Mouse (Mus musculus) Patski (cell line): ENCODE measurements at regions not wholly inside any gene's neighbourhood (a gene's known extent, or its start where the extent isn't known, plus 50 kb on each side); places are given as distances from the start of the nearest gene placed in this dataset.

Experiments
- ATAC-seq: fragments of 100-300 bp; one replicate; pipeline ENCODE4 v1.8.0; 2021
- CTCF ChIA-PET: fragments of 350-600 bp; sonication (Branson Sonifier 250); formaldehyde crosslinking; loops from one replicate; lab custom pipeline; 2022; ENCODE audit warnings: inconsistent platforms; lab: Charles Lee
- POLR2A ChIA-PET: fragments of 350-600 bp; sonication (Branson Sonifier 250); formaldehyde crosslinking; loops from one replicate; lab custom pipeline; 2022; ENCODE audit warnings: antibody characterized with exemption, inconsistent platforms; lab: Charles Lee
- DNase-seq: peaks from one replicate; pipeline ENCODE4 v3.0.0-alpha.2; 2011; ENCODE audit warnings: low read depth, low spot score
- H3K27me3 ChIP-seq: fragments of 371-371 bp; one replicate; pipeline ENCODE4 v1.5.1; 2021
- CTCF ChIP-seq: fragments of 100-300 bp; IDR thresholded peaks from one replicate; pipeline ENCODE4 v1.5.1; 2021
- in situ Hi-C: fragments of 300-500 bp; cut with MboI; formaldehyde crosslinking; loops from 3 replicates; pipeline ENCODE4 v1.11.1; 2018; ENCODE audit warnings: low pct_unique_long_range_greater_than_20kb, mixed read lengths

DNA sequence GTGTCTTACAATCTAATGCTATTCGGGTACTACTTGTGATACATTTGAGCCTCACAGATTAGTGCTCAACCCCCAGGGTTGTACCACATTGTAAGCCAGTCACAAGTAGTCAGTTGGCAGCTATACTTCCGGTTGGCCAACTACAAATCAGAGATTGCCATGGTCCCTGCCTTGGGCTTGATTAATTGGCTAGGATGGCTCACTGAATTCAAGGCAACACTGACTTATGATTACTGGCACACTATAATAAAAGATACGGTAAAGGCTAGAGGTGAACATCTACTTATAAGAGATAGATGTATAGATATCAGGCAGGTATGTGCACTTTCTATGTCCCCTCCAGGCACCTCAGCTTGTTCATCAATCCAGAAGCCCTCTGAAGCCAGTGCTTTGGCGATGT is 325.4 kb upstream of the Pard3b start:
- CTCF ChIA-PET, result interaction anchor here (1.5 kb wide), 1 partner anchor 16 kb away, joined by 3 read pairs; no protein-coding TSS in a partner anchor
- POLR2A ChIA-PET, result interaction anchor here (1.2 kb wide), 1 partner anchor 11 kb away, joined by 4 read pairs; no protein-coding TSS in a partner anchor
- H3K27me3 ChIP-seq, result peaks cover 24% of the 10 kb centered on the region
- DNase-seq, result no peak
- in situ Hi-C loops, result no loop called here
- no peak for ATAC-seq
- no peak for TF ChIP-seq CTCF

DNA sequence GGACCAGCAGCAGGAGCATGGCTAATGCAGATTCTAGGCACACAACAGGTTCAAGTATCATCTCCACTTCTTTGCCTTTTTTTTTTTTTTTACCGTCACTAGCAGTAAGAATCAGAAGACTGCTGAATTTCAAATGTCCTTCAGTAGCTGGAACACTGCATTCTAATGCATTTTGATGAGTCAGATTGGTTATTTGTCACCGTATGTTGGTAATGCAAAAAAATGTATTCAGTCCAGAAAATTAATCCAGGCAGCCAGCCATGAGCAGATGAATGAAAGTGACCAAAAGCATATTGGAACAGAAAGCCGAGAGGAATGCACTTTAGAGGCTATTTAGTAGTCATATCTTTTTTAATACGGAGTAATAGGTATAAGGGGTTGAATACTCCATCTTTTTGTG is 322.4 kb upstream of the Pard3b start:
- TF ChIP-seq CTCF, result no peak
- ChIA-PET CTCF (no interaction called here), POLR2A (no interaction called here)
- no peak for ATAC-seq
- in situ Hi-C loops, result no loop called here
- no peak for DNase-seq
- peaks cover 25% of the 10 kb centered on the region for H3K27me3 ChIP-seq

DNA sequence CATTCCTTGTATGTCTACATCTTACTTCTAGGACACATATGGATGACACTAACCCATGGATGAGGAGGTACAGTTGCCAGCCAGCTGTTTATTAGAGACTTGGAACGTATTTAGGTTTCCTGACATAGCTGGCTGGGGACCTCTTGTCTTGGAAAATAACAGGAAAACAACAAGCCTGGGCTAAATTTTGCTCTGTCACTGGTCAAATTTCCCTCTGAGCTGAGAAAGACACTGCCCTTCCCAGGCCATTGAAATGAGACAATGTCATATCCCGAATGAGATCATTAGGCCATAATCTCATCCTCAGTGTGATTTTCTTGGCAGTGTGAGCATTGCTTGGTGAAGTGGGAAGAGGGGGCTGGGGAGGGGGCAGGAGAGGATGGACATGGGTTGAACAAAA is 321.9 kb upstream of the Pard3b start:
- POLR2A ChIA-PET, result no interaction called here
- H3K27me3 ChIP-seq, result peaks cover 29% of the 10 kb centered on the region
- CTCF ChIA-PET, result no interaction called here
- ATAC-seq, result no peak
- in situ Hi-C loops, result no loop called here
- TF ChIP-seq CTCF, result no peak
- DNase-seq, result no peak

DNA sequence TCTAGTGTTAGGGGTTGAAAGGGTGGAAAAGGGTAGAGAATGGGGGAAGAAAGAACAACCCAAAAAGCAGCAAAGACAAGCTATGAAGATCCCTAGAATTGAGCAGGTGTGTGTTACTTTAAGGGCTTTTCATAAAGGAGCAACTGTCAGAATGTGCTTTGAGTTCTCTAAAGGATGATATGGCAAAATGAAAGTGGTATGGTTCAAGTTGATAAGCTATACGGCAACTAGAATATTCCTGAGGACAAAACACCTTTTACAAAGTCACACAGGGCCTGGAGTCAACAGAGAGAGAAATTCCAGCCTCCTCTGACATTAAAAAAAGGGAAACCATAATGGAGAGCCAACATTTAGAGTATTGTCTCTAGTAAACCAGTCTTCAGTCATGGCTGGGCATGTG is 320.6 kb upstream of the Pard3b start:
- peaks cover 31% of the 10 kb centered on the region for H3K27me3 ChIP-seq
- ChIA-PET CTCF (no interaction called here), POLR2A (no interaction called here)
- ATAC-seq, result no peak
- DNase-seq, result no peak
- in situ Hi-C loops, result no loop called here
- no peak for TF ChIP-seq CTCF

DNA sequence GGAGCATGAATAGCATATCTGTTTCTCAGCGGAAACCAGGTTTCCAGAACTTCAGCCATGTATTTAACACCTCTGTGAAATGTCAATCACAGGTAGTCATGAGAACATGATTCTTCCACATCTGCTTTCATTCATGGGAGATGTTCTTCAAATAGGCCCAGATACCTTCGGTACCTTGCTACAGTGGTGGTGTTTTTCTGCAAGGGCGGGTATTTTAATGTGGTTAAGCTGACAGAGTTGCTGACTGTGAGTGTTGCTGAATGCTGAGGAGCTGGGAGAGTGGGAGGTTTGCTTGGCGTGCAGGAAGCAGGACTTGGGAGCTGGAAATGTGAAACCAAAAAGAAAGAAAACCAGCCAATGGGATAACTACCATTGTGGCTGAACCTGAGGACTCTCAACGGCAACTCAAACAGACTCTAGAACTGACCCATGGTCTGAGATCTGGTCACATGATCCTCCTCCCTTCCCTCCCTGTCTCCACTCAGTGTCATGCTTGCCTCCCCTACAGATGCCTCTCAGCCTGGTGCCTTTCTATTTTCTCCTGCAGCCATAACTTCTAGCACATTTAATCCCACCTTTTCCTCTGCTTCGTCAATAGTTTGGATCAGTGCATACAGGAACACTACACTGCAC is 317.0 kb upstream of the Pard3b start:
- no peak for ATAC-seq
- no peak for DNase-seq
- in situ Hi-C loops, result no loop called here
- ChIA-PET POLR2A (no interaction called here), CTCF (no interaction called here)
- peaks cover 29% of the 10 kb centered on the region for H3K27me3 ChIP-seq
- TF ChIP-seq CTCF, result no peak

DNA sequence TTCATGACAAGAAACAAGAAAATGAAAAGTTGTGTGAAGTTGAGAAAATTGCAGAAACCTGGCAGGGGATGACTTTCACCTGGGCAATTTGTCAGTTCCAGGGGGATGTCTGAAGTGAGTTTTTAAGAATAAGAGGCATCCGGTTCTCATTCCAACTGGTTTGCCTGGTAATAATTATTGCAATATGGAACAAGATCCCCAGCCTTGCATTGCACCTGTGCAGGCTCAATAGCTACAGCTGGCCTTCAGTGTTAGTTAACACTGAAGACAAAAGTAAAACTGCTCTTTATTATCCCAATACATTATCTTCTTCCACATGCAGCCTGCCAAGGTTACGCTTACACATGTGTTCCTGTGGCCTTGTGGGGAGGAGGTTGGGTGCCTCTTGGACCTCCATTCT is 307.2 kb upstream of the Pard3b start:
- in situ Hi-C loops, result no loop called here
- ChIA-PET CTCF (interaction anchor here (1.5 kb wide), 1 partner anchor 33 kb away, joined by 3 read pairs; no protein-coding TSS in a partner anchor), POLR2A (no interaction called here)
- DNase-seq (no peak), ATAC-seq (no peak)
- peaks cover 26% of the 10 kb centered on the region for H3K27me3 ChIP-seq
- TF ChIP-seq CTCF, result no peak

DNA sequence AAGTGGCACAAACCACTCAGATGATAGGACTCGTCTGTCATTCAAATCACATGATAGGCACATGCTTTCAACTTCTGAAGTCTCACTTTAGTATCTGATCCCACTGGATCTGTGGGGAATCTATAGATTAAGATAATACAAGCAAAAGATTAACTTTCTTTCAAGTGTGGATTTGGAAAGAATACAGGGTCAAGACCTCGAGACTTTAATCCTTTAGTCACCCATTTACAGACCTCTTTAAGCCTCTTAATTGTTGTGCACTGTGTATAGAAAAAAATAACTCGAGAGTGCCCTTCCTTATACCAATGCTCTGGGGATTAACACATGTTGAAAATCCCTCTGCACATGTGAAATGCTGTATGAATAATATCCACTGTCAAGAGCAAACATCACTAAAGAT is 306.7 kb upstream of the Pard3b start:
- in situ Hi-C loops, result no loop called here
- no peak for TF ChIP-seq CTCF
- DNase-seq (no peak), ATAC-seq (no peak)
- POLR2A ChIA-PET, result no interaction called here
- CTCF ChIA-PET, result no interaction called here
- H3K27me3 ChIP-seq, result peaks cover 21% of the 10 kb centered on the region

DNA sequence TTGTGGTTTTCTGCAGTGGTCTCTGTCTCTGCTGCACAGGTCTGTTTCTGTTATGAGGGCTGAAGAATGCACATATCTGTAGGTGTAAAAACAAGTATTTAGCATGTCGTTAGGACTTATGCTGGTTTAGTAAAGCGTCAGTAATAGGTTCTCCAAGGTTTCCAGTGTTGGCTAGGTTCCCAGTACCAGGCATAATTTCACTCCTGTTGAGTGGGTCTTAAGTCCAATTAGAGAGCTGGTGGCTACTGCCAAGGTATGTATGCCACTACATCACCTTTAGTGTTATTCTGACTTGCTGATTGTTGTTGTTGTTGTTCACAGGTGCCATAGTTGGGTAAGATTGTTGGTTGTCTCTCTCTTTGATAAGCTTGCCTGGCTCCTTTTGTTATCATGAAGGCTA is 302.3 kb upstream of the Pard3b start:
- TF ChIP-seq CTCF, result no peak
- ChIA-PET POLR2A (no interaction called here), CTCF (no interaction called here)
- H3K27me3 ChIP-seq, result peaks cover 9% of the 10 kb centered on the region
- ATAC-seq (no peak), DNase-seq (no peak)
- in situ Hi-C loops, result no loop called here

DNA sequence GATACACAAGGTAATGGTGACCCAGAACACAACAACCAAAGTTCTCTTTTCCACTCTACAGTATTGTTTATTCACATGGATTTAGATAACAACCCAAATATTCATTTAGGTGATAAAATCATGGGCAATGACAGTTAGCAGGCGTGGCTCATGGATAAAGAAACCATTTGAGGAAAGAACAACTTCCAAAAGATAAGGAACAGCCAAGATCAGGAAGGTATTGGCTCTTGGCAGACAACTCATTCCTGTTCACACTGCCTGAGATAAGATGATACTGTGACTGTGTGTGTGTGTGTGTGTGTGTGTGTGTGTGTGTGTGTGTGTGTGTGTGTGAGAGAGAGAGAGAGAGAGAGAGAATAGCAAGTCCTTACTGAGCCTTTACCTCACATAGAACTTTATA is 285.7 kb upstream of the Pard3b start:
- CTCF ChIA-PET, result no interaction called here
- TF ChIP-seq CTCF, result no peak
- in situ Hi-C loops, result no loop called here
- ATAC-seq, result no peak
- POLR2A ChIA-PET, result no interaction called here
- H3K27me3 ChIP-seq, result peaks cover 9% of the 10 kb centered on the region
- DNase-seq, result no peak

DNA sequence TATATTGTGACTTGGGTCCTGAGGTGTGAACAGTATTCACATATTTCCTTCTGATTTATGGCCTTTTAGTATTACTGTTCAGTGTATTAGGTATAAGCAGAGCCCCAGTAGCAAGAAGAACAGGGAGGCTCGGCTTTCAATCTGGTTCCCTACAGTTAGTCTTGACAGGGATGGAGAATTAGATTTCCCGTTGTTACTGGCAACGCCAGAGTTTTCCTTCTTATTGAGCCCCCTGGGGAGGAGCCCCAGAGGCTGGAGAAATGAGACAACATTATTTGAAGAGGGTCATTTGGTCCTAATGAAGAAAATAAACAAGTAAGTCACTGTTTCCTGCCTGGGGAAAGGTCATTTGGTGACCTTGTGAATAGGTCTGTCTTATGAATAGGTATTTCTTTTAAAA is 285.1 kb upstream of the Pard3b start:
- no peak for TF ChIP-seq CTCF
- peaks cover 9% of the 10 kb centered on the region for H3K27me3 ChIP-seq
- DNase-seq (no peak), ATAC-seq (no peak)
- CTCF ChIA-PET, result no interaction called here
- in situ Hi-C loops, result no loop called here
- POLR2A ChIA-PET, result no interaction called here

DNA sequence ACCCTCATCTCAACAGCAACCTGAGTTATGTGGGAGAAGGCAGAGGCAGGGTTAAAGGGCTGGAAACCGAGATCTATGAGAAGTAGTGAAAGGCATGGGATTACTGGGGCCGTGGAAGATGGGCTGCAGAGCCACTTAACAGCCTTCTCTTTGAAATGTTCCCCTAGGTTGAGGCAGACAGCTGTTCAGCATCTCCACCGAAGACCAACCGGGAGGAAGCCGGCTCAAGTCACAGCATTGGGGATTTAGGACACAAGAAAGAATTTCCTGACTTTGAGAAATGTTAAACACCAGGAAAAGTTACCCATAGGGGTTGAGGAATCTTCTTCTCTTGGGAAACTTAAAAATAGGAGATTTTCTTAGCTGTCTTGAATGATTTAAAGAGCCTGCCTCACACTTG is 283.4 kb upstream of the Pard3b start:
- CTCF ChIA-PET, result no interaction called here
- no peak for ATAC-seq
- H3K27me3 ChIP-seq, result peaks cover 9% of the 10 kb centered on the region
- POLR2A ChIA-PET, result no interaction called here
- TF ChIP-seq CTCF, result no peak
- in situ Hi-C loops, result no loop called here
- DNase-seq, result no peak
